Mouse (Mus musculus): ENCODE data around the gene Gm1043. TPM values are rescaled to one million over a fixed set of nuclear protein-coding genes. Genes with fewer than 3 reads are reported as not detected.

The Gm1043 gene
- polyA plus RNA-seq, 1 experiment, result not detected

- no peak overlapping the region for H3K27ac ChIP-seq (ENCODE audit: insufficient read depth, low read depth, low read length)
- TF ChIP-seq CTCF (IDR thresholded peaks at IDR 0.05; ENCODE audit: low read depth, low read length) (no peak), POLR2A (IDR thresholded peaks at IDR 0.05; ENCODE audit: borderline replicate concordance, low read depth, low read length) (no peak)
- H3K4me3 ChIP-seq (ENCODE audit: insufficient read depth, low read length), result no peak overlapping the region
- no peaks in the 10 kb centered on the region for H3K4me1 ChIP-seq (ENCODE audit: control insufficient read depth, insufficient read depth, low read length)
These were observed 99.4 kb downstream of the Gm1043 start for GRCm38 (mm10) chr5:37184605-37185004.

- Histone ChIP-seq H3K4me3 (ENCODE audit: insufficient read depth, low read length) (no peak overlapping the region), H3K4me1 (ENCODE audit: control insufficient read depth, insufficient read depth, low read length) (no peaks in the 10 kb centered on the region), H3K27ac (ENCODE audit: insufficient read depth, low read depth, low read length) (no peak overlapping the region)
- TF ChIP-seq POLR2A (IDR thresholded peaks at IDR 0.05; ENCODE audit: borderline replicate concordance, low read depth, low read length) (no peak), CTCF (IDR thresholded peaks at IDR 0.05; ENCODE audit: low read depth, low read length) (no peak)
These were observed 105.2 kb downstream of the Gm1043 start for GRCm38 (mm10) chr5:37190378-37190777.

- no peak overlapping the region for H3K4me3 ChIP-seq (ENCODE audit: insufficient read depth, low read length)
- no peak for TF ChIP-seq POLR2A (IDR thresholded peaks at IDR 0.05; ENCODE audit: borderline replicate concordance, low read depth, low read length)
- no peak for TF ChIP-seq CTCF (IDR thresholded peaks at IDR 0.05; ENCODE audit: low read depth, low read length)
These were observed 111.0 kb downstream of the Gm1043 start for GRCm38 (mm10) chr5:37196196-37196595.

GRCm38 (mm10) chr5:37196666-37197250 lies 111.6 kb downstream of the Gm1043 start:
- Histone ChIP-seq H3K27ac (ENCODE audit: insufficient read depth, low read depth, low read length) (no peak overlapping the region), H3K4me3 (ENCODE audit: insufficient read depth, low read length) (no peak overlapping the region), H3K4me1 (ENCODE audit: control insufficient read depth, insufficient read depth, low read length) (no peaks in the 10 kb centered on the region)
- TF ChIP-seq POLR2A (IDR thresholded peaks at IDR 0.05; ENCODE audit: borderline replicate concordance, low read depth, low read length) (no peak), CTCF (IDR thresholded peaks at IDR 0.05; ENCODE audit: low read depth, low read length) (no peak)

More at GRCm38 (mm10) chr5:37196196-37196595, 111.0 kb downstream of the Gm1043 start:
- H3K27ac ChIP-seq (ENCODE audit: insufficient read depth, low read depth, low read length), result no peak overlapping the region
- H3K4me1 ChIP-seq (ENCODE audit: control insufficient read depth, insufficient read depth, low read length), result no peaks in the 10 kb centered on the region

GRCm38 (mm10) chr5:37197423-37197822 lies 112.3 kb downstream of the Gm1043 start:
- Histone ChIP-seq H3K4me3 (ENCODE audit: insufficient read depth, low read length) (no peak overlapping the region), H3K4me1 (ENCODE audit: control insufficient read depth, insufficient read depth, low read length) (no peaks in the 10 kb centered on the region), H3K27ac (ENCODE audit: insufficient read depth, low read depth, low read length) (no peak overlapping the region)
- TF ChIP-seq POLR2A (IDR thresholded peaks at IDR 0.05; ENCODE audit: borderline replicate concordance, low read depth, low read length) (no peak), CTCF (IDR thresholded peaks at IDR 0.05; ENCODE audit: low read depth, low read length) (no peak)

- Histone ChIP-seq H3K4me1 (ENCODE audit: control insufficient read depth, insufficient read depth, low read length) (no peaks in the 10 kb centered on the region), H3K27ac (ENCODE audit: insufficient read depth, low read depth, low read length) (no peak overlapping the region), H3K4me3 (ENCODE audit: insufficient read depth, low read length) (no peak overlapping the region)
- TF ChIP-seq CTCF (IDR thresholded peaks at IDR 0.05; ENCODE audit: low read depth, low read length) (no peak), POLR2A (IDR thresholded peaks at IDR 0.05; ENCODE audit: borderline replicate concordance, low read depth, low read length) (no peak)
These were observed 113.0 kb downstream of the Gm1043 start for GRCm38 (mm10) chr5:37198011-37198688.

- H3K4me1 ChIP-seq (ENCODE audit: control insufficient read depth, insufficient read depth, low read length), result no peaks in the 10 kb centered on the region
- no peak overlapping the region for H3K4me3 ChIP-seq (ENCODE audit: insufficient read depth, low read length)
- no peak overlapping the region for H3K27ac ChIP-seq (ENCODE audit: insufficient read depth, low read depth, low read length)
- TF ChIP-seq CTCF (IDR thresholded peaks at IDR 0.05; ENCODE audit: low read depth, low read length) (no peak), POLR2A (IDR thresholded peaks at IDR 0.05; ENCODE audit: borderline replicate concordance, low read depth, low read length) (no peak)
These were observed 117.1 kb downstream of the Gm1043 start for GRCm38 (mm10) chr5:37202285-37202684.

GRCm38 (mm10) chr5:37204886-37205285 lies 119.7 kb downstream of the Gm1043 start:
- TF ChIP-seq CTCF (IDR thresholded peaks at IDR 0.05; ENCODE audit: low read depth, low read length) (no peak), POLR2A (IDR thresholded peaks at IDR 0.05; ENCODE audit: borderline replicate concordance, low read depth, low read length) (no peak)
- no peaks in the 10 kb centered on the region for H3K4me1 ChIP-seq (ENCODE audit: control insufficient read depth, insufficient read depth, low read length)
- H3K27ac ChIP-seq (ENCODE audit: insufficient read depth, low read depth, low read length), result no peak overlapping the region
- no peak overlapping the region for H3K4me3 ChIP-seq (ENCODE audit: insufficient read depth, low read length)

- no peaks in the 10 kb centered on the region for H3K4me1 ChIP-seq (ENCODE audit: control insufficient read depth, insufficient read depth, low read length)
- no peak overlapping the region for H3K27ac ChIP-seq (ENCODE audit: insufficient read depth, low read depth, low read length)
- TF ChIP-seq CTCF (IDR thresholded peaks at IDR 0.05; ENCODE audit: low read depth, low read length) (no peak), POLR2A (IDR thresholded peaks at IDR 0.05; ENCODE audit: borderline replicate concordance, low read depth, low read length) (no peak)
- H3K4me3 ChIP-seq (ENCODE audit: insufficient read depth, low read length), result no peak overlapping the region
These were observed 120.2 kb downstream of the Gm1043 start for GRCm38 (mm10) chr5:37205420-37205819.

- Histone ChIP-seq H3K4me3 (ENCODE audit: insufficient read depth, low read length) (no peak overlapping the region), H3K4me1 (ENCODE audit: control insufficient read depth, insufficient read depth, low read length) (no peaks in the 10 kb centered on the region), H3K27ac (ENCODE audit: insufficient read depth, low read depth, low read length) (no peak overlapping the region)
- TF ChIP-seq POLR2A (IDR thresholded peaks at IDR 0.05; ENCODE audit: borderline replicate concordance, low read depth, low read length), result no peak
- no peak for TF ChIP-seq CTCF (IDR thresholded peaks at IDR 0.05; ENCODE audit: low read depth, low read length)
These were observed 121.2 kb downstream of the Gm1043 start for GRCm38 (mm10) chr5:37206364-37206763.
